Mouse (Mus musculus): ENCODE results near the gene Pctp.

DNA sequence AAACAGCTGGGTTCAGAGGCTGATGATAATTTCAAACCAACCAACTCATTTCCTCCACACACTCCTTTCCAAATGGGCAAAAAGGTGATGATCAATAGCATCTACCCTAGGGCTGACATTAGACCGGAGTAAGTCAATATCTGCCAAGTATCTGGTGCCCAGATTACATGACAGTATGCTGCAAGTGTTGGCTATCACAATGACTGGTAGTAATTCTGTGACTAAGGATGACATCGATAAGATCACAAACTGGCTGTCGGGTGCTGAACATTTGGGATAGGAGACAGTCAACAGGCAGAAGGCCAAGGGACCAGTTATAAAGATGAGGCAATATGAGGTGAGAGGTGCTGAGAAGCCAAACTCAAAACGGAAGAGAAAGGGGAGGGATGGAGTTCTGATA is 2.0 kb downstream of the Pctp start:
- no peak for TF ChIP-seq EP300 (IDR thresholded peaks at IDR 0.05; ENCODE audit: low read depth in 1 of 2, low read length in 2 of 2)
- no peak for TF ChIP-seq CTCF (IDR thresholded peaks at IDR 0.05 in 2 of 3, conservative IDR thresholded peaks at IDR 0.05 in 1 of 3; ENCODE audit: control insufficient read depth in 1 of 3, insufficient read depth in 1 of 3, low read depth in 2 of 3, low read length in 3 of 3, poor library complexity in 1 of 3, severe bottlenecking in 1 of 3)
- TF ChIP-seq NELFE (IDR thresholded peaks at IDR 0.05; ENCODE audit: low read depth, low read length) = no peak
- TF ChIP-seq SMC3 (IDR thresholded peaks at IDR 0.05; ENCODE audit: low read depth, low read length) = no peak
- TF ChIP-seq RAD21 (IDR thresholded peaks at IDR 0.05; ENCODE audit: low read depth, low read length) = no peak
- TF ChIP-seq ZNF384 (IDR thresholded peaks at IDR 0.05; ENCODE audit: low read depth, low read length) = no peak
- TF ChIP-seq POLR2A (IDR thresholded peaks at IDR 0.05; ENCODE audit: control insufficient read depth in 1 of 2, insufficient read depth in 1 of 2, low read depth in 1 of 2, low read length in 2 of 2, poor library complexity in 1 of 2) = no peak
- TF ChIP-seq MYC (IDR thresholded peaks at IDR 0.05; ENCODE audit: low read depth, low read length) = no peak
- no peak for TF ChIP-seq TCF12 (IDR thresholded peaks at IDR 0.05; ENCODE audit: low read depth, low read length)
- no peak for TF ChIP-seq HCFC1 (IDR thresholded peaks at IDR 0.05; ENCODE audit: low read depth, low read length)
- TF ChIP-seq GABPA (IDR thresholded peaks at IDR 0.05; ENCODE audit: low read depth, low read length) = no peak
- TF ChIP-seq BHLHE40 (IDR thresholded peaks at IDR 0.05; ENCODE audit: borderline replicate concordance, low read depth, low read length) = no peak
- TF ChIP-seq ZKSCAN1 (IDR thresholded peaks at IDR 0.05; ENCODE audit: low read depth, low read length) = no peak
- no peak for TF ChIP-seq MAFK (IDR thresholded peaks at IDR 0.05; ENCODE audit: borderline replicate concordance, low read depth, low read length)
